Mouse (Mus musculus) liver, postnatal 0 days (tissue): Measurements from ENCODE around the gene Hspd1.

Experiments
- CTCF ChIP-seq: sonication (generic); IDR thresholded peaks from 2 replicates; pipeline ENCODE4 v1.5.1; 2016; ENCODE audit warnings: antibody characterized with exemption, low read depth
- EP300 ChIP-seq: IDR thresholded peaks from 2 replicates; pipeline ENCODE4 v1.6.1; 2016; ENCODE audit warnings: antibody characterized with exemption, low read depth, mild to moderate bottlenecking

DNA sequence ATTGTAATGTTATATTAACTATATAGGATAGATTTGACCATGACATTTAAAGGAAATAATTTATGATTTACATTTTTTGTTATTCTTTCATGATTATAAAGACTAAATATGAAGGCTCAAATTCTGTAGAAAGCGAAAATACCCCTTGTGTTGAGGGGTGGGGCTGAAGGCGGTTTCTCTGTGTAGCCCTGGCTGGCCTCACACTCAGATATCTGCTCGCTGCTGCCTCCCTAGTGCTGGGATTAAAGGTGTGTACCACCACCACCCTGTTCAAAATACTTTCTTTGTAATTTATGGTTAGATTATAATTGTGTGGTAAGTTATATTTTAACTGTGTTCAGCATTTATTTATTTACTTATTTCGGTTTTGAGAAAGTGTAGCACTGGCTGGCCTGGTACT lies 26.3 kb downstream of the Hspd1 start:
- TF ChIP-seq CTCF (0 out of 2 replicates have a peak, but pooled peaks have one; percentile 11), EP300 (no peak)
